Mouse (Mus musculus): ENCODE data around the gene Git1.

DNA sequence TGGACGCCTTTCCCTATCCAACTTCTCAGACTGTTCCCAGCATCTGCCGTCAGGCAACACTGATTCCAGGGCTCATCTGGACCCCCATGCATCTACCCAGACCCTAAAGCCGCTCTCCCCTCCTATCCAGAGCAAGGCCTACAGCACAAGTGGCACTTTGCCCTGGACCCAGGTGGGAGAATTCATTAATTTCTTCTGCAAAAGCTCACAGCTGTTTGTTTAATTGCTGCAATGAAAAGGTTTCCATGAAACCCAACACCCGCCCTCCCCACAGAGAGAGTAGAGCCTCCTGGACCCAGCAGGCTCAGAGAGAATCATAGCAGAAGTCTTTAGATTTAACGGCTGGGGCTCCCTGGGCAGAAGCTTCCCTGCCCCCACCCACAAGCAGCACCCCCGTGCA is 8.1 kb upstream of the Git1 start:
- TF ChIP-seq EP300 (IDR thresholded peaks at IDR 0.05) (no peak), CTCF (IDR thresholded peaks at IDR 0.05) (no peak)

All from lung, postnatal 0 days (tissue).